Mouse (Mus musculus) retina, postnatal 7 days (tissue): ENCODE results near the gene Slc30a6.
"Not testable (repeated sequence)": the region's sequence is repeated elsewhere in the genome, so short reads cannot be mapped to it uniquely, and the experiment has no call there.

Experiments
- DNase-seq: peaks from one replicate; pipeline ENCODE4 v3.0.0-alpha.2; 2012; ENCODE audit warnings: low read depth, low spot score

The Slc30a6 gene

DNA sequence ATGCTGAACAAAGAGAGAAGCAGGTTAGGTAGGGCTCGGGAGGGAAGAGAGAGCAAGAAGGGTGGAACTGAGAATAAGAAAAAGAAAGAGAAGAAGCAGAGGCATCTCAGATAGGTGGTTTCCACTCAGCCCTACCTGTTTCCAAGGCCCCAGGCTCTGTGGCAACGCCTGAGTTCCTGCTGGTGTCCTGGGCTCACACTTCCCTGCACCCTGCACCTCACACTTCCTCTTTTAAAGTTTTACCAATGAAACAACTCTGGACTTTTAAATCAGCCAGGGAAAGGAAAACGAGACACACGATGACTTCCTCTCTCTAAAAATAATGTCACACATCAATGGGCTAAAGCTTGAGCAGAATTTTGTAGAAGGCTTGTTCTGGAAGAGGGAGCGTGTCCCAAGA, 45.1 kb downstream of the Slc30a6 start:
- no peak for DNase-seq

DNA sequence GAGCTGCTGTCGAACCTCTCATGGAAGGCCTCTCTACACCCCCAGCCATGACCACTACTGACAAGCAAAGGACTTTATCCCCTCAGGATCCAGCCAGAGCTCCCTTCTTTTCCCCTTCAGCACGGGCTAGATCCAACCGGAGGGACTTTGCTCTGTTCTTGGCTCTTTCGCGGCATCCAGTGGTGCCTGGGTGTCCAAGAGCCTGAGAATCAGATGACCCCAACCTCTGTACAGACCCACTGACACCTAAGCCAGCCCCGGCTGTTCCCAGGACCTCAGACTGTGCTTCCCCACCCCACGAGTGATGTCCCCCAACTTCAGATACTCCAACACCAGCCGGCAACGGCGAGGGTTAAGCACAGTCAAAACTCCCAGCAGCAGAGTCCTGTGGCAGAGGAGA, 54.4 kb downstream of the Slc30a6 start:
- no peak for DNase-seq

DNA sequence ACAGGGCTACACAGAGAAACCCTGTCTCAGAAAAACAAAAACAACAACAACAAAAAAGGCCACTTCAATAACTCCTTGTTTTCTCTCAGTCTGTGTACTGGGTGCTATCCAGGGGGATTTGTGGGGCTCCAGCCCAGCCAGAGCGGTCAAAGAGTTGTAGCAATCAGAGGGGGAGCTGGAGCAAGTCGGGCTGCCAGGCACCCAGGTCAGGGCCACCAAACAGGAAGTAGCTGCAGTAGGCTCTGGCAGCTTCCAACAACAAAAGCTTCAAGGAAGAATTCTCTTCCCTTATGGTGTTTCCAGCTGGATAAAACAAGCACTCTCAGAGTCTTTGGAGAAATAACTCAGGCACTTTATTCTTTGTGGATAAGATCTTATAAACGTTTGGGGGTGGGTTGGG, 58.5 kb downstream of the Slc30a6 start:
- DNase-seq: no peak

DNA sequence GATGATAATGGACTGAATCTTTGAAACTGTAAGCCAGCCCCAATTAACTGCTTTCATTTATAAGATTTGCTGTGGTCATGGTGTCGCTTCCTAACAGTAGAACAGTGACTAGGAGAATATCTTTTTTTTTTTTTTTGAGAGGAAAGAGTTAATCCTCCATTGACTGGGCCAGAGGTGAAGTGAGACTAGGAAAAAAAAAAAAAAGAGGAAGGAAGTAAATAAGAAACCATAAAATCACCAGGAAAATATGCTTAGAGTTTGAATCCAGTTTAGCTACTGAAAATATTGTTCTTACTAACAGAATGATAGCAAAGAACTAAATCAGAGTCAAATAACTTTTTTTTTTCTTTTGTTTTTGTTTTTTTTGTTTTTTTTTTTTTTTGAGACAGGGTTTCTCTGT, 59.3 kb downstream of the Slc30a6 start:
- no peak for DNase-seq

DNA sequence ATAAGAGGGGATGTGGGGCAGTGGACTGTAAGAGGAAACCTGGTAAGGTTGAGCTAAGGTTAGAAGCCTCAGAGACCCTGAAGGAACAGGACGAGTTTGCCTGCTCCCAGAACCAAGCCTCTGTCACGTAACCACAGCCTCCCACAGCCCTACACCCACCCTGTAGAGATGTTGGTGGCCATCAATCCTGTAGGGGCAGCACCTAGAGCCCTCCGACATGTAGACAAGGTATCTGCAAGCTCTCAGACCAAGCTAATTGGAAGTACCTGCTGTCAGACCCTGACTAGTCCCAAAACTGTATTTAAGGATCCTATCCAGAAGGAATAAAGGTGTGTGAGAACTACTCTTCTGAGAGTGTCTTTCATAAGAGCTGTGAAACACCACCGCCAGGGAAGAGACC, 60.0 kb downstream of the Slc30a6 start:
- no peak for DNase-seq

DNA sequence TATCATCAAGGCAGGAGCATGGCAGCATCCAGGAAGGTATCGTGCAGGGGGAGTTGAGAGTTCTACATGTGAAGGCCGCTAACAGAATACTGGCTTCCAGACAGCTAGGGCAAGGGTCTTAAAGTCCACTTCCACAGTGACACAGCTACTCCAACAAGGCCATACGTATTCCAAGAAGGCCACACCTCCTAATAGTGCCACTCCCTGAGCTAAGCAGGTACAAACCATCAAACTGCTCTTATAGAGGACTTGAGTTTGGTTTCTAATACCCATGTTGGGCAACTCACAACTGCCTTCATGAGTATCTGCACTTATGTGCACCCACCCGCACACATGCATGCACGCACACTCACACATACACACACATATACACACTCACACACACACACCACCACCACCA, 61.4 kb downstream of the Slc30a6 start:
- DNase-seq: no peak

DNA sequence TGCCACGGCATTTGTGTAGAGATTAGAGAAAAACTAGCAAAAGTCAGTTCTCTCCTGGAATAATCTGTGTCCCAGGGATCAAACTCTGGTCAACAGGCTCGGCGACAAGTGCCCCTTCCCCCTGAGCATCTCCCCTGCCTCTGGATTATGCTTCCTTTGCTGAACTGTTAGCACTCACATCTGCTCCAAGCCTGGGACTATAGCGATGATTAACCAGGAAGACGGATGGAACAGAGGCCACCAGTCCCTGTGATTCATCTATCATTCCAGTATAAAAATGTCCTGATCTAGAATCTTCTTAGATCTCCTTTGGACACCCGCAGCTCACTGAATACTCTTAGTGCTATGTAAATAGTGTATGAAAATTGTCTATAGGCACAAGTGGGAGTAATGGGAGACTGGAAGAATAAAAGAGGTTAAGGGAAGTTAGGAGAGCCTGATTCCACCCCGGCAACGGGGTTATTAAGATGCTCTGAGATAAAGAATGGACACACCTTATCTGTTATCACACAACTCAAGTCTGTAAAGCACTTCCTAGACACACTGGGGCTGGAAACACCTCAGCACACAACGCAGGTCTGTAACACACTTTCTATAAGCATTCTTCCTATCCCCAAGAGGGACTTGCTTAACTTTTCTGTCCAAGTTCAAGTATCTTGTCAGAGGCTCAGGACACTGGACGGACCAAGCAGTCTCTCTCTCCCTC, 62.7 kb downstream of the Slc30a6 start:
- no peak for DNase-seq

DNA sequence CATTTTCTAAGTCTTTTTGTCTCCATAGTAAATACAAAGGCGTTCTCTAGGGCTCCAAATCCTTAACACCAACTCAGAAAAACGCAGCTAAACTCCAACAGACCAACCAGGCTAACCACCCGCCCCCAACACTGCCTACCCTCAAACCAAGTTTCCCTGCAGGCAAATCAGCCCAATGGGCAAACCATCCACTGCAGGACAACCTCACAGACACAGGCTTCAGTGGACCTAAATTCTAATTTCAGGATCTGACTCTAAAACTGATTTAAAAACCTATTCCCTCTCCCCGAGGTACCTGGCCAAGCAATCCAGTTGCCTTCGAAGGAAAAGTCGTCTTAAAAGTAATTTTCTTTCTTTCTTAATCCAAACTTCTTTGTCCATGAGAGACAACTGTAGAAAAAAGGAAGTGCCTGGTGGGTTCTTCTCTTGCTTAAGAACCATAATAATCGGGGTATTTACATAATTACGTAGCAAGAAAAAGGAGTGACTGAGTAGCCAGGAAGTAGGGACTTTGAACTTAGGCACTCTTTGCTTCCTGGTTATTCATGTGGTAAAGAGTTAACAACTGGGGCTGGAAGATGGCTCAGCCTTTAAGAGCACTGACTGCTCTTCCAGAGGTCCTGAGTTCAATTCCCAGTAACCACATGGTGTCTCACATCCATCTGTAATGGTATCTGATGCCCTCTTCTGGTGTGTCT, 63.5 kb downstream of the Slc30a6 start, which contains the start of gene Nlrc4:
TSS of gene Nlrc4 (minus strand) at position 432 of the 698 bp plus-strand sequence.
- no peak for DNase-seq

DNA sequence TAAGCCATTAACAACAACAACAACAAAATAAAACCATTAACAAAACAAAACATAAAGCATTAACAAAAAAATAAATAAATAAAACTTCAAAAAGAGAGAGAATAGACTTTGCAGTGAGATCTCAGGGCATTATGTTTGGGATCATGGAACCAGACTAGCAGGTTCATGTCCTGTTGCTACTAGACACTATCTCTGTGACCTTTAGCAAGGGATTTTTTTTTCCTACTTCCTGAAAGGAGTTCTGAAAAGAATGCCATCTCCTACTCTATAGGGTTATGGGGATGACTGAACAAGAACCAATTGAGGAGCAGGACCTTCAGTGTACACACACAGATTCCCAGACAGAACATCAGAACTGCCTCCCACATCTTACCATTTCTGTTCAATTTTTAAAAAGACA, 68.1 kb downstream of the Slc30a6 start:
- no peak for DNase-seq

DNA sequence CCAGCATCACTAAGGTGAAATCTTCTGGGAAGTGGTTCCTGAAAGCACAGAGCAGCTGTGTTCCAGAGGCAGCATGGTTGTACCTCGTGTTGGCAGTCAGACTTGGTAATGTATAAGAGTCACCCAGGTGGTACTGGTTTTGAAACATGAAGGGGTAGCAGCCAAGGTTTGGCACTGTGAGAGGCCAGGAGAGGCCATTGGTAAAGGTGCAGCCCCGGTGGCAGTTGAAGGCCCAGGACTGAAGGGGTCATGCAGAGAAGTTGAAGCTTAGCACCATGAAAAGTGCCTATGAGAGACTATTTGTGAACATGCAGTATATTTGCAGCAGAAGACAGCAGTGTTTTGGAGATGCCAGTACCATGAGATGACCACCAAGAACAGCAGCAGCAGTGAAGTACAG, 72.6 kb downstream of the Slc30a6 start:
- DNase-seq: not testable (repeated sequence)

DNA sequence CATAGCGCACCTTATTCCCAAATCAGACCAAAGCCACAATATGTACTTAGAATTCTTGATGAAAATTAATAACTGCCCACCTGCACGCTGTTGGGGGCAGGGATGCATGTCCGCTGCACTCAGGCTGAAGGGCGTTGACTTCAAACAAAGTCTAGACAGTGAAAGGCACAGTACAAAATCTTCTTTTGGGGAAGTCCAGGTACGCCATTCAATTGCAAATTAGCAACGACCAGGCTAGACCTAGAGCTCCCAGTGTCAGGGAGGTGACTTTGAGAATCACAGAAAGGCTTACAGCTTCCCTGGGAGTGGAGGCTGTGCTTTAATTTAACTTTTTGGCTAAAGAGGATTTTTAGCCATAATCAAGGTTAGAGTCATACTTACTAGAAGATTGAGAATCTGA, 74.7 kb downstream of the Slc30a6 start:
- not testable (repeated sequence) for DNase-seq
